Mouse (Mus musculus) adrenal gland, adult 18-20 months (tissue): Measurements from ENCODE around the gene Lurap1. TPM values are rescaled to one million over a fixed set of nuclear protein-coding genes. Genes with fewer than 3 reads are reported as not detected.

Source experiments
- DNase-seq, 2 experiments: peaks; one replicate each; pipeline ENCODE4 v3.0.0; 2021 to 2022; ENCODE audit warnings: low spot score in 2 of 2
- total RNA-seq, 2 experiments: library from RNA; stranded (reverse); gene quantifications; 1 replicate in 1 of 2; 2 replicates in 1 of 2; pipeline ENCODE4 v1.2.3; 2021

Lurap1 gene
- total RNA-seq, 2 experiments from 2014 or later = 9.8 to 12.3 TPM

GRCm38 (mm10) chr4:116123602-116124519 is 27.3 kb downstream of the Lurap1 start, which contains the start of the genes Rad54l and Pomgnt1:
Gene Rad54l, minus strand, starts transcription at chr4:116123690.
Gene Pomgnt1, plus strand, starts transcription at chr4:116123840.
- DNase-seq = peak; percentile 65 to 66

GRCm38 (mm10) chr4:116122762-116123161 is 28.4 kb downstream of the Lurap1 start:
- no peak for DNase-seq

- DNase-seq = no peak
Measured at GRCm38 (mm10) chr4:116111486-116111885, 39.7 kb downstream of the Lurap1 start.

GRCm38 (mm10) chr4:116110695-116111094 is 40.4 kb downstream of the Lurap1 start:
- DNase-seq = no peak

GRCm38 (mm10) chr4:116105278-116105677 is 45.9 kb downstream of the Lurap1 start:
- no peak for DNase-seq

GRCm38 (mm10) chr4:116100959-116101358 is 50.2 kb downstream of the Lurap1 start:
- DNase-seq = no peak

GRCm38 (mm10) chr4:116097211-116097610 is 53.9 kb downstream of the Lurap1 start:
- DNase-seq = no peak

GRCm38 (mm10) chr4:116096291-116096690 is 54.8 kb downstream of the Lurap1 start:
- no peak for DNase-seq

GRCm38 (mm10) chr4:116088510-116089249 is 62.5 kb downstream of the Lurap1 start:
- DNase-seq = no peak

Other genes starting within 250 kb of the Lurap1 start
- not detected for gene Dmbx1, start 211.4 kb downstream of the Lurap1 start, total RNA-seq
- gene Faah, start 133.4 kb downstream of the Lurap1 start, total RNA-seq = 1 to 10 TPM; 4.0 to 4.5 TPM
- 10 to 100 TPM; 28.3 to 29.9 TPM for gene Nsun4, start 97.5 kb downstream of the Lurap1 start, total RNA-seq
- 100 to 1,000 TPM; 565 to 864 TPM for gene Uqcrh, start 76.3 kb downstream of the Lurap1 start, total RNA-seq
- 10 to 100 TPM; 73.7 to 81.7 TPM for gene Lrrc41, start 76.1 kb downstream of the Lurap1 start, total RNA-seq
- gene Rad54l, start 27.6 kb downstream of the Lurap1 start, total RNA-seq = under 1 TPM; 0.32 to 0.93 TPM
- gene Pomgnt1, start 27.5 kb downstream of the Lurap1 start, total RNA-seq = 10 to 100 TPM; 57.0 to 65.1 TPM
- gene Tspan1, start 16.3 kb upstream of the Lurap1 start, total RNA-seq = not detected
- not detected for gene 1700042G07Rik, start 22.0 kb upstream of the Lurap1 start, total RNA-seq
- not detected for gene Gm49337, start 22.0 kb upstream of the Lurap1 start, total RNA-seq
- 10 to 100 TPM; 16.1 to 18.3 TPM for gene Pik3r3, start 70.3 kb upstream of the Lurap1 start, total RNA-seq